ENCODE assay signal across 27 mouse cellular contexts in the genomic region with DNA sequence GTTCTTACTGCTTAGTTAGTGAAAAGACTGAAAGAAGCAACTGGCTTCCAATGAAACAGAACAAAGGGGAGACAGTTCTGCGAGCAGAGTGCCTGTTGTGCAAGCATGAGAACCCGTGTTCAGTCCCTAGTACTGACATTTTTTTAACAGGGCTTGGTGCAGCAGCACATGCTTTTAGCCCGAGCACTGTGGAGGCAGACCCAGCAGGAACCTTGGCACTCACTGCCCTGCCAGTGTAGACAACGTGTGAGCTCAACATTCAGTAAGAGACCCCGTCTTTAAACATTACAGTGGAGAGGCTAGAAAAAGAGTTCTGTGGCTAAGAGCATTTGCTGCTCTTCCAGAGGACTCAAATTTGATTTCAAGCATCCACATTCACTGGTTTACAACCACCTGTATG.
"Had no signal": no experiment of that assay in that cellular context is flagged by ENCODE, and none has a peak within 500 bp of the region (broad histone marks: within the 10 kb centered on the region; RNA-seq: fewer than 3 reads in every experiment).

No protein-coding gene starts in this region.

- ATAC-seq: hindbrain, embryonic 16.5 days; inflammation-experienced regulatory T-cells, adult 6 months; intestine, embryonic 15.5 days; liver, postnatal 0 days had no signal

- H3K27ac ChIP-seq: heart, adult 2 months; hindbrain, embryonic 10.5 days; hindbrain, embryonic 12.5 days; hindbrain, embryonic 14.5 days; intestine, embryonic 15.5 days; layer of hippocampus, adult 2 months; left cerebral cortex, adult 2 months; limb, embryonic 10.5 days; limb, embryonic 12.5 days; liver, embryonic 13.5 days; liver, embryonic 15.5 days had no signal

- H3K9me3 ChIP-seq: heart, embryonic 12.5 days; hindbrain, embryonic 10.5 days; hindbrain, embryonic 12.5 days; intestine, embryonic 15.5 days; limb, embryonic 10.5 days; limb, embryonic 12.5 days; liver, embryonic 13.5 days; liver, embryonic 15.5 days had no signal

- H3K27me3 ChIP-seq: heart, embryonic 12.5 days; hindbrain, embryonic 12.5 days; intestine, embryonic 15.5 days; limb, embryonic 12.5 days; liver, embryonic 13.5 days; liver, embryonic 15.5 days had no signal

- H3K4me1 ChIP-seq: heart, embryonic 12.5 days; hindbrain, embryonic 10.5 days; hindbrain, embryonic 12.5 days; intestine, embryonic 15.5 days; limb, embryonic 10.5 days; limb, embryonic 12.5 days; liver, embryonic 15.5 days had no signal

- H3K4me2 ChIP-seq: heart, embryonic 12.5 days; hindbrain, embryonic 12.5 days; hindbrain, embryonic 14.5 days; intestine, embryonic 15.5 days; limb, embryonic 12.5 days; liver, embryonic 11.5 days; liver, embryonic 13.5 days; liver, embryonic 15.5 days had no signal

- H3K4me3 ChIP-seq: heart, adult 2 months; heart, embryonic 12.5 days; hindbrain, embryonic 10.5 days; hindbrain, embryonic 12.5 days; intestine, embryonic 15.5 days; layer of hippocampus, adult 2 months; left cerebral cortex, adult 2 months; limb, embryonic 10.5 days; limb, embryonic 12.5 days; liver, embryonic 13.5 days; liver, embryonic 15.5 days had no signal

- DNase-seq: gastrocnemius, postnatal 14 days; gastrocnemius, postnatal 36 days; heart, adult 11 months; heart, adult 2 months; heart, postnatal 10 days; heart, postnatal 4 days; kidney, adult 18-20 months; kidney, adult 8-10 months; kidney, postnatal 10 days; kidney, postnatal 25 days; kidney, postnatal 4 days; liver; liver, embryonic 13.5 days; liver, postnatal 0 days had no signal

- H3K9ac ChIP-seq: heart, embryonic 12.5 days; hindbrain, embryonic 12.5 days; hindbrain, embryonic 14.5 days; intestine, embryonic 15.5 days; limb, embryonic 12.5 days; liver, embryonic 13.5 days; liver, embryonic 15.5 days; liver, postnatal 0 days had no signal
